Mouse (Mus musculus) erythroid progenitor cell, adult 5-6 weeks (primary cell): ENCODE data around the gene Def8. TPM values are rescaled to one million over a fixed set of nuclear protein-coding genes. Genes with fewer than 3 reads are reported as not detected.
"Not testable (repeated sequence)": the region's sequence is repeated elsewhere in the genome, so short reads cannot be mapped to it uniquely, and the experiment has no call there.

Experiments
- ATAC-seq: replicated peaks from 2 replicates; pipeline ENCODE4 v1.8.0; 2016; ENCODE audit warnings: moderate number of reproducible peaks, mild to moderate bottlenecking, moderate TSS enrichment, inconsistent platforms; ENCODE audit not compliant: poor library complexity, low FRiP score, severe bottlenecking
- total RNA-seq, 2 experiments: library from RNA; stranded (forward) in 1 of 2; stranded (reverse) in 1 of 2; fragments of 150-400 nt in 1 of 2; fragments of 186-747, 209-891 nt in 1 of 2; gene quantifications; 2 replicates each; pipeline versions ENCODE4 v1.2.3 to v1.2.4; 2015 to 2017; ENCODE audit warnings: low replicate concordance in 2 of 2

The Def8 gene
- total RNA-seq, 2 experiments from 2014 or later = 3.5 to 8.8 TPM

- ATAC-seq = no peak
Observed at GRCm38 (mm10) chr8:123411781-123412327, 11.5 kb upstream of the Def8 start.

- no peak for ATAC-seq
Observed at GRCm38 (mm10) chr8:123412560-123413170, 10.7 kb upstream of the Def8 start.

- ATAC-seq = no peak
Observed at GRCm38 (mm10) chr8:123414255-123414654, 9.1 kb upstream of the Def8 start.

GRCm38 (mm10) chr8:123414997-123415696 lies 8.2 kb upstream of the Def8 start:
- ATAC-seq = not testable (repeated sequence)

- ATAC-seq = no peak
Observed at GRCm38 (mm10) chr8:123415967-123416943, 7.1 kb upstream of the Def8 start.

- ATAC-seq = 0 out of 2 replicates have a peak, but pooled peaks have one; percentile 22
Observed at GRCm38 (mm10) chr8:123416944-123417555, 6.3 kb upstream of the Def8 start.

GRCm38 (mm10) chr8:123419711-123420110 lies 3.6 kb upstream of the Def8 start:
- no peak for ATAC-seq

- ATAC-seq = no peak
Observed at GRCm38 (mm10) chr8:123420525-123421281, 2.6 kb upstream of the Def8 start.

GRCm38 (mm10) chr8:123421325-123421724 lies 2.0 kb upstream of the Def8 start:
- no peak for ATAC-seq

GRCm38 (mm10) chr8:123422056-123422780 lies 1.1 kb upstream of the Def8 start:
- peak; percentile 72 for ATAC-seq

GRCm38 (mm10) chr8:123422781-123423159 lies 557 bp upstream of the Def8 start:
- peak; percentile 39; the same call in 1 of the 2 replicates for ATAC-seq

GRCm38 (mm10) chr8:123426511-123427509 lies 3.5 kb downstream of the Def8 start:
- no peak for ATAC-seq

- no peak for ATAC-seq
Observed at GRCm38 (mm10) chr8:123427639-123428275, 4.4 kb downstream of the Def8 start.

GRCm38 (mm10) chr8:123428343-123428893 lies 5.1 kb downstream of the Def8 start:
- ATAC-seq = no peak

- no peak for ATAC-seq
Observed at GRCm38 (mm10) chr8:123428939-123429721, 5.8 kb downstream of the Def8 start.

GRCm38 (mm10) chr8:123429722-123430013 lies 6.3 kb downstream of the Def8 start:
- not testable (repeated sequence) for ATAC-seq
